Mouse (Mus musculus) midbrain, embryonic 12.5 days (tissue): ENCODE measurements around the gene Col16a1. TPM values are rescaled to one million over a fixed set of nuclear protein-coding genes. Genes with fewer than 3 reads are reported as not detected.

Source experiments
- ATAC-seq: fragments of 200-750 bp; cut with Nextera tagmentation; 2 replicates; pipeline ENCODE4 v1.8.0; 2017; ENCODE audit warnings: low read depth, moderate TSS enrichment, moderate library complexity; ENCODE audit not compliant: low FRiP score
- H3K27ac ChIP-seq: fragments of 300-500 bp; sonication (generic); replicated peaks from 2 replicates; pipeline ENCODE4 v1.5.1; 2016; ENCODE audit warnings: mild to moderate bottlenecking
- H3K27me3 ChIP-seq: fragments of 300-500 bp; sonication (generic); 2 replicates; pipeline ENCODE4 v1.6.1; 2016; ENCODE audit warnings: mild to moderate bottlenecking
- H3K36me3 ChIP-seq: fragments of 300-500 bp; sonication (generic); 2 replicates; pipeline ENCODE4 v1.6.1; 2016
- H3K4me1 ChIP-seq: fragments of 300-500 bp; sonication (generic); 2 replicates; pipeline ENCODE4 v1.6.1; 2016
- H3K4me2 ChIP-seq: fragments of 300-500 bp; sonication (generic); replicated peaks from 2 replicates; pipeline ENCODE4 v1.6.1; 2016; ENCODE audit warnings: mild to moderate bottlenecking, moderate library complexity
- H3K4me3 ChIP-seq: fragments of 300-500 bp; sonication (generic); 2 replicates; pipeline ENCODE4 v1.5.1; 2016; ENCODE audit warnings: mild to moderate bottlenecking
- H3K9ac ChIP-seq: fragments of 300-500 bp; sonication (generic); replicated peaks from 2 replicates; pipeline ENCODE4 v1.6.1; 2016; ENCODE audit warnings: mild to moderate bottlenecking, moderate library complexity
- H3K9me3 ChIP-seq: fragments of 300-500 bp; sonication (generic); 2 replicates; pipeline ENCODE4 v1.6.1; 2016; ENCODE audit warnings: mild to moderate bottlenecking
- WGBS: fragments of 180-500 bp; shearing (Covaris S2); methylation state at CpG from one replicate; pipeline ENCODE4 v1.1.7; 2016; 5-methylcytosine and 5-hydroxymethylcytosine counted together
- polyA plus RNA-seq: library from polyadenylated mRNA; unstranded; fragments of >200 nt; fragmentation: Nextera tagmentation; extraction: Ambion mirVana; gene quantifications from 2 replicates; pipeline ENCODE4 v1.2.1, GENCODE M21; 2016

Col16a1 gene
- polyA plus RNA-seq, 1 experiment from 2014 or later: 28.9 TPM

GRCm38 (mm10) chr4:130101183-130101582 is 53.5 kb downstream of the Col16a1 start:
- H3K36me3 ChIP-seq: no peaks in the 10 kb centered on the region
- ATAC-seq: no peak
- H3K27ac ChIP-seq: no peak overlapping the region
- no peak overlapping the region for H3K9ac ChIP-seq
- H3K9me3 ChIP-seq: no peaks in the 10 kb centered on the region
- no peaks in the 10 kb centered on the region; the same call in 1 of the 2 replicates for H3K27me3 ChIP-seq
- no peak overlapping the region for H3K4me3 ChIP-seq
- H3K4me1 ChIP-seq: peaks cover 22% of the 10 kb centered on the region
- no peak overlapping the region for H3K4me2 ChIP-seq
- 33% methylated on average over 8 of the region's 8 CpGs for WGBS

- no peaks in the 10 kb centered on the region for H3K9me3 ChIP-seq
- WGBS: 7% methylated on average over 6 of the region's 6 CpGs
- no peak within 1 kb of the TSS for H3K9ac ChIP-seq
- H3K4me2 ChIP-seq: no peak within 1 kb of the TSS
- no peak for ATAC-seq
- H3K36me3 ChIP-seq: no peaks in the 10 kb centered on the region
- H3K4me3 ChIP-seq: no peak within 1 kb of the TSS
- H3K27ac ChIP-seq: no peak within 1 kb of the TSS
- H3K4me1 ChIP-seq: peaks cover 15% of the 10 kb centered on the region
- no peaks in the 10 kb centered on the region; the same call in 1 of the 2 replicates for H3K27me3 ChIP-seq
Measured at GRCm38 (mm10) chr4:130102111-130102651, 54.5 kb downstream of the Col16a1 start, which contains the start of gene Pef1. Gene Pef1, plus strand, starts transcription at chr4:130102558.

GRCm38 (mm10) chr4:130103632-130104031 is 56.0 kb downstream of the Col16a1 start:
- Histone ChIP-seq H3K27ac (no peak overlapping the region), H3K9ac (no peak overlapping the region), H3K4me1 (peaks cover 19% of the 10 kb centered on the region), H3K9me3 (no peaks in the 10 kb centered on the region), H3K4me3 (no peak overlapping the region), H3K36me3 (no peaks in the 10 kb centered on the region), H3K4me2 (no peak overlapping the region), H3K27me3 (no peaks in the 10 kb centered on the region; the same call in 1 of the 2 replicates)
- 81% methylated on average over 12 of the region's 12 CpGs for WGBS
- no peak for ATAC-seq

GRCm38 (mm10) chr4:130104584-130104983 is 56.9 kb downstream of the Col16a1 start:
- no peak for ATAC-seq
- 82% methylated on average over 4 of the region's 4 CpGs for WGBS
- Histone ChIP-seq H3K9me3 (no peaks in the 10 kb centered on the region), H3K4me1 (peaks cover 19% of the 10 kb centered on the region), H3K27ac (no peak overlapping the region), H3K9ac (no peak overlapping the region), H3K36me3 (no peaks in the 10 kb centered on the region), H3K4me3 (no peak overlapping the region), H3K4me2 (no peak overlapping the region), H3K27me3 (no peaks in the 10 kb centered on the region; the same call in 1 of the 2 replicates)

- Histone ChIP-seq H3K4me1 (peaks cover 10% of the 10 kb centered on the region), H3K9ac (no peak overlapping the region), H3K4me2 (peak overlapping the region; percentile 71), H3K36me3 (no peaks in the 10 kb centered on the region), H3K27me3 (no peaks in the 10 kb centered on the region; the same call in 1 of the 2 replicates), H3K27ac (no peak overlapping the region), H3K4me3 (peak overlapping the region; percentile 65), H3K9me3 (no peaks in the 10 kb centered on the region)
- 10% methylated on average over 14 of the region's 14 CpGs for WGBS
- peak; percentile 60; the same call in 1 of the 2 replicates for ATAC-seq
Measured at GRCm38 (mm10) chr4:130107065-130107443, 59.4 kb downstream of the Col16a1 start.

GRCm38 (mm10) chr4:130107444-130108131 is 59.9 kb downstream of the Col16a1 start:
- no peaks in the 10 kb centered on the region for H3K9me3 ChIP-seq
- ATAC-seq: peak; percentile 93
- H3K4me1 ChIP-seq: peaks cover 5% of the 10 kb centered on the region
- H3K4me2 ChIP-seq: peak overlapping the region; percentile 71
- H3K36me3 ChIP-seq: no peaks in the 10 kb centered on the region
- no peaks in the 10 kb centered on the region; the same call in 1 of the 2 replicates for H3K27me3 ChIP-seq
- no peak overlapping the region for H3K27ac ChIP-seq
- 2% methylated on average over 39 of the region's 39 CpGs for WGBS
- H3K4me3 ChIP-seq: peak overlapping the region; percentile 65
- H3K9ac ChIP-seq: peak overlapping the region; percentile 58

GRCm38 (mm10) chr4:130108929-130109328 is 61.3 kb downstream of the Col16a1 start:
- Histone ChIP-seq H3K4me2 (no peak overlapping the region), H3K4me1 (peaks cover 4% of the 10 kb centered on the region), H3K4me3 (no peak overlapping the region), H3K27me3 (no peaks in the 10 kb centered on the region; the same call in 1 of the 2 replicates), H3K9me3 (no peaks in the 10 kb centered on the region), H3K9ac (no peak overlapping the region), H3K27ac (no peak overlapping the region), H3K36me3 (0 out of 2 replicates have a peak, but pooled peaks cover 7% of the 10 kb centered on the region)
- ATAC-seq: no peak
- WGBS: 84% methylated on average over 3 of the region's 3 CpGs

DNA sequence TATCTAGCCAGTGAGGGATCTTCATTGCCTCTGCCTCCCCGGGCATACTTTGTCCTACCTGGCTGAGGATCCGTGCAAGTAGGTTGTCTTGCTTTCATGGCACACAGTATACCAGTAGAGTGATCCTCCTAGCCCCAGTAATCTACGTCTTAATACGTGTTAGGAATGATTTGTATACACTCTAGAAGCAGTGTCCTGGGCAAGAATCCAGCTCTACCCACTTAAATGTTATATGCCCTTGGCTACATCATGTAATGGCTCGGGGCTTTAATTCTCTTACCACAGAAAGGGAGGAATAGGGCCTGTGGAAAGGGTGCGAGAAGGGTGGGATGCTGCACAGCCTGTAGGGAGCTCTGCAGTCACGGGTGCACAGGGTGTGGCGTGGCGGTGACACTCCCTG is 62.0 kb downstream of the Col16a1 start:
- peaks cover 4% of the 10 kb centered on the region for H3K4me1 ChIP-seq

GRCm38 (mm10) chr4:130110091-130110490 is 62.5 kb downstream of the Col16a1 start:
- Histone ChIP-seq H3K4me2 (no peak overlapping the region), H3K27me3 (no peaks in the 10 kb centered on the region), H3K36me3 (0 out of 2 replicates have a peak, but pooled peaks cover 7% of the 10 kb centered on the region), H3K27ac (no peak overlapping the region), H3K9ac (no peak overlapping the region), H3K4me3 (no peak overlapping the region), H3K9me3 (no peaks in the 10 kb centered on the region), H3K4me1 (peaks cover 4% of the 10 kb centered on the region)
- WGBS: 87% methylated on average over 7 of the region's 7 CpGs
- ATAC-seq: no peak

More for the DNA sequence above, 62.0 kb downstream of the Col16a1 start:
- no peaks in the 10 kb centered on the region for H3K9me3 ChIP-seq
- no peaks in the 10 kb centered on the region; the same call in 1 of the 2 replicates for H3K27me3 ChIP-seq
- H3K4me3 ChIP-seq: no peak overlapping the region
- H3K4me2 ChIP-seq: no peak overlapping the region
- no peak for ATAC-seq
- no peak overlapping the region for H3K9ac ChIP-seq
- H3K36me3 ChIP-seq: 0 out of 2 replicates have a peak, but pooled peaks cover 7% of the 10 kb centered on the region
- WGBS: 94% methylated on average over 9 of the region's 9 CpGs
- H3K27ac ChIP-seq: no peak overlapping the region

- no peak overlapping the region for H3K4me2 ChIP-seq
- no peak overlapping the region for H3K27ac ChIP-seq
- H3K9ac ChIP-seq: no peak overlapping the region
- ATAC-seq: no peak
- no peak overlapping the region for H3K4me3 ChIP-seq
- 83% methylated on average over 7 of the region's 7 CpGs for WGBS
- no peaks in the 10 kb centered on the region for H3K27me3 ChIP-seq
- H3K36me3 ChIP-seq: peaks cover 13% of the 10 kb centered on the region; the same call in 1 of the 2 replicates
- H3K4me1 ChIP-seq: peaks cover 4% of the 10 kb centered on the region
- H3K9me3 ChIP-seq: no peaks in the 10 kb centered on the region
Measured at GRCm38 (mm10) chr4:130112299-130112698, 64.7 kb downstream of the Col16a1 start.

- Histone ChIP-seq H3K27me3 (no peaks in the 10 kb centered on the region), H3K36me3 (peaks cover 13% of the 10 kb centered on the region; the same call in 1 of the 2 replicates), H3K4me3 (no peak overlapping the region), H3K4me1 (peaks cover 4% of the 10 kb centered on the region), H3K4me2 (no peak overlapping the region), H3K9me3 (no peaks in the 10 kb centered on the region), H3K27ac (no peak overlapping the region), H3K9ac (no peak overlapping the region)
- ATAC-seq: no peak
- WGBS: 100% methylated on average over 1 of the region's 1 CpGs
Measured at GRCm38 (mm10) chr4:130112732-130113131, 65.1 kb downstream of the Col16a1 start.

DNA sequence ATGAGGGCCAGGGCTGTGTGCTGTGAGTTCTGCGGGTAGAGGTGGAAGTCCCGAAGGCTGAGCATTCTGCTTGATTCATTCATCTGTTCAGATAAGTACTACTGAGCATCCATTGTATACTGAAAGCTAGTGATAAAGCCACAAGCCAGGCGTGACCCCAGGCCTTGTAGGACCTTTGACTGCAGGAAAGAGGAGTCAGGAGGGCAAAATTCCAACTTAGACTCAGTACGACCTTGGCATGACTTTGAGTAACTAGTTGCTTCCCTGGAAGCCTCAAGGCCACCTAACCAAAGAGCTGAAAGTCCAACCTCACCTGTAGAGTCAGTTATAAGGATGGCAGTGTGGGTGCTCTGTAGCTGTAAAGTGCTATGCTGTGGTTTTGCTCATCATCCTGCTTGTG is 73.1 kb downstream of the Col16a1 start:
- H3K36me3 ChIP-seq: peaks cover 45% of the 10 kb centered on the region
- no peak overlapping the region for H3K4me3 ChIP-seq
- H3K9ac ChIP-seq: no peak overlapping the region
- no peak for ATAC-seq
- H3K9me3 ChIP-seq: no peaks in the 10 kb centered on the region
- H3K4me1 ChIP-seq: no peaks in the 10 kb centered on the region
- WGBS: 75% methylated on average over 4 of the region's 4 CpGs
- no peak overlapping the region for H3K4me2 ChIP-seq
- H3K27me3 ChIP-seq: no peaks in the 10 kb centered on the region
- H3K27ac ChIP-seq: no peak overlapping the region
